Comparison of ENCODE assay signal across 8 mouse cellular contexts in genomic region chr19:56821040-56821797, GRCm38 (mm10). TPM values are rescaled to one million over a fixed set of nuclear protein-coding genes. Genes with fewer than 3 reads are reported as not detected.
DNase-seq lines count a peak whose midpoint lies in the region; ATAC-seq lines count a peak whose summit lies in the region.

No protein-coding gene starts in this region.

- 7% methylated on average over 22 of the region's 22 CpGs for WGBS in heart, embryonic 11.5 days (ENCODE audit: insufficient replicate concordance)
- WGBS in embryonic facial prominence, embryonic 15.5 days = 5% methylated on average over 22 of the region's 22 CpGs
- WGBS in limb, embryonic 15.5 days = 5% methylated on average over 22 of the region's 22 CpGs
- WGBS in stomach, embryonic 15.5 days = 9% methylated on average over 22 of the region's 22 CpGs

- peaks cover 34% of the 10 kb centered on the region for H3K4me1 ChIP-seq in heart, embryonic 11.5 days (ENCODE audit: control insufficient read depth, insufficient read depth, low read length)
- H3K4me1 ChIP-seq in embryonic facial prominence, embryonic 15.5 days = peaks cover 41% of the 10 kb centered on the region
- peaks cover 36% of the 10 kb centered on the region for H3K4me1 ChIP-seq in limb, embryonic 15.5 days
- peaks cover 19% of the 10 kb centered on the region for H3K4me1 ChIP-seq in stomach, embryonic 15.5 days

- H3K9ac ChIP-seq in heart, embryonic 11.5 days (ENCODE audit: low read depth, low read length) = peak overlapping the region; percentile 94
- H3K9ac ChIP-seq in embryonic facial prominence, embryonic 15.5 days = peak overlapping the region; percentile 98
- peak overlapping the region; percentile 93 for H3K9ac ChIP-seq in limb, embryonic 15.5 days
- H3K9ac ChIP-seq in stomach, embryonic 15.5 days = peak overlapping the region; percentile 70

- peak overlapping the region; percentile 81; the same call in 1 of the 2 replicates for H3K27ac ChIP-seq in heart, embryonic 11.5 days (ENCODE audit: low read depth, low read length)
- H3K27ac ChIP-seq in embryonic facial prominence, embryonic 15.5 days (replicated peaks) = peak overlapping the region; percentile 95
- H3K27ac ChIP-seq in limb, embryonic 15.5 days = peak overlapping the region; percentile 95
- H3K27ac ChIP-seq in stomach, embryonic 15.5 days = peak overlapping the region; percentile 78; the same call in 1 of the 2 replicates

- H3K9me3 ChIP-seq in heart, embryonic 11.5 days (replicated peaks; ENCODE audit: control insufficient read depth, low read length) = no peaks in the 10 kb centered on the region
- no peaks in the 10 kb centered on the region for H3K9me3 ChIP-seq in embryonic facial prominence, embryonic 15.5 days (replicated peaks)
- H3K9me3 ChIP-seq in limb, embryonic 15.5 days = no peaks in the 10 kb centered on the region
- H3K9me3 ChIP-seq in stomach, embryonic 15.5 days = no peaks in the 10 kb centered on the region

- H3K36me3 ChIP-seq in heart, embryonic 11.5 days (ENCODE audit: control insufficient read depth, insufficient read depth, low read length) = no peaks in the 10 kb centered on the region
- no peaks in the 10 kb centered on the region for H3K36me3 ChIP-seq in embryonic facial prominence, embryonic 15.5 days
- H3K36me3 ChIP-seq in limb, embryonic 15.5 days = no peaks in the 10 kb centered on the region
- H3K36me3 ChIP-seq in stomach, embryonic 15.5 days = no peaks in the 10 kb centered on the region

- peaks cover 8% of the 10 kb centered on the region for H3K27me3 ChIP-seq in heart, embryonic 11.5 days (ENCODE audit: control insufficient read depth, insufficient read depth, low read length)
- no peaks in the 10 kb centered on the region for H3K27me3 ChIP-seq in embryonic facial prominence, embryonic 15.5 days
- H3K27me3 ChIP-seq in limb, embryonic 15.5 days = no peaks in the 10 kb centered on the region
- H3K27me3 ChIP-seq in stomach, embryonic 15.5 days (replicated peaks) = no peaks in the 10 kb centered on the region

- no peak for DNase-seq in heart, postnatal 4 days
- no peak for DNase-seq in adrenal gland, postnatal 4 days (ENCODE audit: low spot score in 2 of 2)
- no peak for DNase-seq in layer of hippocampus, adult 8-10 months (ENCODE audit: low spot score in 2 of 2)

- ATAC-seq in heart, embryonic 11.5 days (replicated peaks; ENCODE audit: insufficient number of reproducible peaks, low FRiP score, low TSS enrichment) = no peak
- ATAC-seq in CD4-positive, CD25-positive, alpha-beta regulatory T cell, adult 4 months = peak; percentile 26
- no peak for ATAC-seq in embryonic facial prominence, embryonic 15.5 days (ENCODE audit: insufficient number of reproducible peaks, low FRiP score, low TSS enrichment, low read depth)
- ATAC-seq in limb, embryonic 15.5 days (ENCODE audit: insufficient number of reproducible peaks, low FRiP score, low TSS enrichment, low read depth) = no peak
- no peak for ATAC-seq in stomach, embryonic 15.5 days (ENCODE audit: insufficient read depth, low FRiP score, low read depth)

- peak overlapping the region; percentile 90 for H3K4me3 ChIP-seq in heart, embryonic 11.5 days (ENCODE audit: low read depth, low read length)
- H3K4me3 ChIP-seq in embryonic facial prominence, embryonic 15.5 days (replicated peaks) = peak overlapping the region; percentile 98
- peak overlapping the region; percentile 97 for H3K4me3 ChIP-seq in limb, embryonic 15.5 days
- H3K4me3 ChIP-seq in stomach, embryonic 15.5 days (replicated peaks) = peak overlapping the region; percentile 79

- H3K4me2 ChIP-seq in heart, embryonic 11.5 days = peak overlapping the region; percentile 82
- peak overlapping the region; percentile 75 for H3K4me2 ChIP-seq in embryonic facial prominence, embryonic 15.5 days (replicated peaks)
- peak overlapping the region; percentile 53 for H3K4me2 ChIP-seq in limb, embryonic 15.5 days
- peak overlapping the region; percentile 63 for H3K4me2 ChIP-seq in stomach, embryonic 15.5 days

RNA-seq across cellular contexts. Expression of gene Ccdc186, which starts 0.8 kb away (rescaled TPM):
- 15.5 and 16.5 TPM in 2 replicates for polyA plus RNA-seq in heart, embryonic 11.5 days (2014; fragmentation: Nextera tagmentation; extraction: Ambion mirVana)
- total RNA-seq in heart, postnatal 4 days (2021) = 10 to 100 TPM; 22.8 to 26.6 TPM
- 10 to 100 TPM; 11.1 to 13.1 TPM for polyA plus RNA-seq in CD4-positive, CD25-positive, alpha-beta regulatory T cell, adult 4 months (2017; shearing (Covaris generic))
- 21.4 and 25.5 TPM in 2 replicates for polyA plus RNA-seq in embryonic facial prominence, embryonic 15.5 days (2015; fragmentation: Nextera tagmentation; extraction: Ambion mirVana)
- polyA plus RNA-seq in limb, embryonic 15.5 days (2015; fragmentation: Nextera tagmentation; extraction: Ambion mirVana) = 27.4 and 29.9 TPM in 2 replicates
- polyA plus RNA-seq in stomach, embryonic 15.5 days (2015; fragmentation: Nextera tagmentation; extraction: Ambion mirVana) = 19.5 and 23.6 TPM in 2 replicates
- total RNA-seq in adrenal gland, postnatal 4 days (2021) = 10 to 100 TPM; 21.2 to 27.3 TPM
- total RNA-seq in layer of hippocampus, adult 8-10 months (2022) = 10 to 100 TPM; 41.4 to 56.6 (median 51.8) TPM

RNA-seq across cellular contexts. Expression of gene Tdrd1, which starts 4.8 kb away (rescaled TPM):
- 0.62 and 1.2 TPM in 2 replicates for polyA plus RNA-seq in heart, embryonic 11.5 days (2014; fragmentation: Nextera tagmentation; extraction: Ambion mirVana)
- under 1 TPM; 0.11 to 0.17 TPM for total RNA-seq in heart, postnatal 4 days (2021)
- not detected for polyA plus RNA-seq in CD4-positive, CD25-positive, alpha-beta regulatory T cell, adult 4 months (2017; shearing (Covaris generic))
- polyA plus RNA-seq in embryonic facial prominence, embryonic 15.5 days (2015; fragmentation: Nextera tagmentation; extraction: Ambion mirVana) = 2.4 and 2.7 TPM in 2 replicates
- polyA plus RNA-seq in limb, embryonic 15.5 days (2015; fragmentation: Nextera tagmentation; extraction: Ambion mirVana) = 3.3 and 3.5 TPM in 2 replicates
- polyA plus RNA-seq in stomach, embryonic 15.5 days (2015; fragmentation: Nextera tagmentation; extraction: Ambion mirVana) = 1.6 and 1.7 TPM in 2 replicates
- total RNA-seq in adrenal gland, postnatal 4 days (2021) = under 1 TPM; 0.14 TPM
- total RNA-seq in layer of hippocampus, adult 8-10 months (2022) = under 1 TPM; 0.37 to 0.65 (median 0.42) TPM

RNA-seq across cellular contexts. Expression of gene Vwa2, which starts 52.8 kb away (rescaled TPM):
- 0.11 and 0.14 TPM in 2 replicates for polyA plus RNA-seq in heart, embryonic 11.5 days (2014; fragmentation: Nextera tagmentation; extraction: Ambion mirVana)
- total RNA-seq in heart, postnatal 4 days (2021) = not detected
- polyA plus RNA-seq in CD4-positive, CD25-positive, alpha-beta regulatory T cell, adult 4 months (2017; shearing (Covaris generic)) = not detected
- 9.9 TPM in 2 replicates for polyA plus RNA-seq in embryonic facial prominence, embryonic 15.5 days (2015; fragmentation: Nextera tagmentation; extraction: Ambion mirVana)
- polyA plus RNA-seq in limb, embryonic 15.5 days (2015; fragmentation: Nextera tagmentation; extraction: Ambion mirVana) = 4.3 and 4.8 TPM in 2 replicates
- 2.4 and 2.6 TPM in 2 replicates for polyA plus RNA-seq in stomach, embryonic 15.5 days (2015; fragmentation: Nextera tagmentation; extraction: Ambion mirVana)
- 1 to 10 TPM in 1 of 2 experiments, under 1 TPM in 1; 0.08 to 4.5 TPM for total RNA-seq in adrenal gland, postnatal 4 days (2021)
- not detected for total RNA-seq in layer of hippocampus, adult 8-10 months (2022)
